Comparison of ENCODE assay signal across 24 mouse cellular contexts in the genomic region with DNA sequence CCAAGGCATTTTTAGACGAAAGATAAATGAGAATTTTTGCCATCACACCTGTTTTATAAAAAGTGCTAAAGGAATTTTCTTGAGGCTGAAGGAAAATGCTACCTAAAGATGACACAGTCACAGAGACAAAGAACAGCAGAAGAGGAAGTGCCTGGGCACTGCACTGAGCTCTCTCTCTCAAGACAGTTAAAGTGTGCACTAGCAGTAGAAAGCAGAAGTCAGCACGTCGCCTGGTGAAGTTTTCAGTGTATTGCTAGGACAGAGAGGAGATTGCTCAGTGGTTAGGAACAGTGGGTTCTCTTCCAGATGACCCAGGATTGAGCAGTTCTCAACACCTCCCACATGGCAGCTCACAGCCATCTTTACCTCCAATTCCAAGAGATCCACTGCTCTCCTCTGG. TPM values are rescaled to one million over a fixed set of nuclear protein-coding genes. Genes with fewer than 3 reads are reported as not detected.
DNase-seq lines count a peak whose midpoint lies in the region; ATAC-seq lines count a peak whose summit lies in the region.
"Had no signal": no experiment of that assay in that cellular context is flagged by ENCODE, and none has a peak within 500 bp of the region (broad histone marks: within the 10 kb centered on the region; RNA-seq: fewer than 3 reads in every experiment).

No protein-coding gene starts in this region.

- no peak overlapping the region for H3K27ac ChIP-seq in liver, embryonic 11.5 days (ENCODE audit: low read depth, low read length)
- no peak overlapping the region for H3K27ac ChIP-seq in liver, embryonic 12.5 days
- H3K27ac ChIP-seq: hindbrain, embryonic 10.5 days; kidney, postnatal 0 days; midbrain, embryonic 10.5 days; neural tube, embryonic 12.5 days had no signal

- no peaks in the 10 kb centered on the region for H3K36me3 ChIP-seq in liver, embryonic 11.5 days (ENCODE audit: control insufficient read depth, insufficient read depth, low read length)
- no peaks in the 10 kb centered on the region for H3K36me3 ChIP-seq in liver, embryonic 12.5 days
- H3K36me3 ChIP-seq: hindbrain, embryonic 10.5 days; midbrain, embryonic 10.5 days; neural tube, embryonic 12.5 days had no signal

- H3K4me2 ChIP-seq in liver, embryonic 11.5 days: no peak overlapping the region
- H3K4me2 ChIP-seq in liver, embryonic 12.5 days: no peak overlapping the region
- H3K4me2 ChIP-seq: lung, embryonic 14.5 days; neural tube, embryonic 12.5 days had no signal

- no peak for ATAC-seq in liver, embryonic 11.5 days (replicated peaks; ENCODE audit: low FRiP score)
- ATAC-seq in liver, embryonic 12.5 days: no peak
- ATAC-seq in common myeloid progenitor, adult 5-6 weeks (replicated peaks; ENCODE audit: low read depth, poor library complexity, severe bottlenecking): peak; percentile 84
- no peak for ATAC-seq in megakaryocyte-erythroid progenitor cell, adult 5-6 weeks (replicated peaks; ENCODE audit: low FRiP score, low TSS enrichment, poor library complexity, severe bottlenecking)

- WGBS in liver, embryonic 11.5 days: 40% methylated on average over 3 of the region's 3 CpGs
- 25% methylated on average over 3 of the region's 3 CpGs for whole genome bisulfite sequencing in liver, embryonic 12.5 days (ENCODE audit: insufficient replicate concordance)

- no peak overlapping the region for H3K4me3 ChIP-seq in liver, embryonic 11.5 days (ENCODE audit: low read depth, low read length)
- H3K4me3 ChIP-seq in liver, embryonic 12.5 days: no peak overlapping the region
- H3K4me3 ChIP-seq: hindbrain, embryonic 10.5 days; midbrain, embryonic 10.5 days; neural tube, embryonic 12.5 days had no signal

- DNase-seq in liver, embryonic 11.5 days (ENCODE audit: low spot score): peak; percentile 28
- DNase-seq in B cell, adult 2 months: peak; percentile 26 to 30
- DNase-seq in monocyte, adult 2 months (ENCODE audit: low read depth in 1 of 2, low spot score in 2 of 2): peak; percentile 37 to 38
- DNase-seq in gastrocnemius, postnatal 14 days: no peak
- no peak for DNase-seq in MN1 (ENCODE audit: low spot score)
- DNase-seq: adrenal gland, postnatal 14 days; cerebellum, adult 18-20 months; cerebellum, postnatal 25 days; kidney, adult 18-20 months; lung, embryonic 14.5 days; spleen, adult 18-20 months; thymus, adult 2 months had no signal

- no peaks in the 10 kb centered on the region for H3K4me1 ChIP-seq in liver, embryonic 11.5 days (replicated peaks; ENCODE audit: control insufficient read depth, insufficient read depth, low read length)
- H3K4me1 ChIP-seq in liver, embryonic 12.5 days: no peaks in the 10 kb centered on the region
- H3K4me1 ChIP-seq: hindbrain, embryonic 10.5 days; midbrain, embryonic 10.5 days; neural tube, embryonic 12.5 days had no signal

- no peak overlapping the region for H3K9ac ChIP-seq in liver, embryonic 11.5 days (ENCODE audit: low read depth, low read length)
- H3K9ac ChIP-seq in liver, embryonic 12.5 days: no peak overlapping the region
- H3K9ac ChIP-seq: lung, embryonic 14.5 days; neural tube, embryonic 12.5 days had no signal

- no peaks in the 10 kb centered on the region; the same call in 1 of the 2 replicates for H3K27me3 ChIP-seq in liver, embryonic 11.5 days (replicated peaks; ENCODE audit: control insufficient read depth, insufficient read depth, low read length)
- H3K27me3 ChIP-seq in liver, embryonic 12.5 days (replicated peaks): peaks cover 27% of the 10 kb centered on the region
- H3K27me3 ChIP-seq: neural tube, embryonic 12.5 days had no signal

- H3K9me3 ChIP-seq in liver, embryonic 11.5 days (ENCODE audit: control insufficient read depth, low read length): no peaks in the 10 kb centered on the region
- H3K9me3 ChIP-seq in liver, embryonic 12.5 days (replicated peaks): no peaks in the 10 kb centered on the region
- H3K9me3 ChIP-seq: hindbrain, embryonic 10.5 days; midbrain, embryonic 10.5 days; neural tube, embryonic 12.5 days had no signal

- intact Hi-C loops in gastrocnemius, postnatal 14 days (cut with DNase I; ENCODE audit: low total_unique reads): no loop called here

RNA-seq across cellular contexts. Expression of a gene that starts 22.5 kb away (rescaled TPM):
- polyA plus RNA-seq in liver, embryonic 11.5 days (2014; fragmentation: Nextera tagmentation; extraction: Ambion mirVana): 1.0 and 2.1 TPM in 2 replicates
- 0.88 and 1.9 TPM in 2 replicates for polyA plus RNA-seq in liver, embryonic 12.5 days (2016; fragmentation: Nextera tagmentation; extraction: Ambion mirVana)
- total RNA-seq in common myeloid progenitor, adult 5-6 weeks (2017): not detected in 2 replicates
- not detected for total RNA-seq in gastrocnemius, postnatal 14 days (2021)
- not detected in 2 replicates for total RNA-seq in megakaryocyte-erythroid progenitor cell, adult 5-6 weeks (2014; fragmentation: Nextera tagmentation)
- not detected in 2 replicates for total RNA-seq in megakaryocyte-erythroid progenitor cell, adult 5-6 weeks (2017)
- total RNA-seq: left cerebral cortex, postnatal 25 days had no signal
- polyA plus RNA-seq: midbrain, embryonic 10.5 days had no signal

RNA-seq across cellular contexts. Expression of a gene that starts 35.5 kb away (rescaled TPM):
- polyA plus RNA-seq in liver, embryonic 11.5 days (2014; fragmentation: Nextera tagmentation; extraction: Ambion mirVana): 48.5 and 51.2 TPM in 2 replicates
- polyA plus RNA-seq in liver, embryonic 12.5 days (2016; fragmentation: Nextera tagmentation; extraction: Ambion mirVana): 28.6 and 29.7 TPM in 2 replicates
- 13.4 and 16.5 TPM in 2 replicates for total RNA-seq in common myeloid progenitor, adult 5-6 weeks (2017)
- 10 to 100 TPM; 14.9 to 18.6 TPM for total RNA-seq in gastrocnemius, postnatal 14 days (2021)
- 44.4 and 55.9 TPM in 2 replicates for total RNA-seq in megakaryocyte-erythroid progenitor cell, adult 5-6 weeks (2014; fragmentation: Nextera tagmentation)
- 10.0 and 12.9 TPM in 2 replicates for total RNA-seq in megakaryocyte-erythroid progenitor cell, adult 5-6 weeks (2017)

RNA-seq across cellular contexts. Expression of a gene that starts 51.9 kb away (rescaled TPM):
- 0.29 TPM in 1 of 2 replicates, not detected in the other for polyA plus RNA-seq in liver, embryonic 11.5 days (2014; fragmentation: Nextera tagmentation; extraction: Ambion mirVana)
- polyA plus RNA-seq in liver, embryonic 12.5 days (2016; fragmentation: Nextera tagmentation; extraction: Ambion mirVana): 0.12 and 0.20 TPM in 2 replicates
- total RNA-seq in common myeloid progenitor, adult 5-6 weeks (2017): not detected in 2 replicates
- under 1 TPM in 1 of 2 experiments, not detected in 1; 0.09 TPM for total RNA-seq in gastrocnemius, postnatal 14 days (2021)
- not detected in 2 replicates for total RNA-seq in megakaryocyte-erythroid progenitor cell, adult 5-6 weeks (2014; fragmentation: Nextera tagmentation)
- total RNA-seq in megakaryocyte-erythroid progenitor cell, adult 5-6 weeks (2017): not detected in 2 replicates
- total RNA-seq: adrenal gland, postnatal 14 days; heart, adult 8-10 months; layer of hippocampus, adult 18-20 months had no signal
- polyA plus RNA-seq: forebrain, embryonic 11.5 days; hindbrain, embryonic 10.5 days; lung, embryonic 14.5 days; midbrain, embryonic 10.5 days; neural tube, embryonic 12.5 days; stomach, embryonic 16.5 days had no signal

RNA-seq across cellular contexts. Expression of a gene that starts 58.1 kb away (rescaled TPM):
- 31.5 and 35.9 TPM in 2 replicates for polyA plus RNA-seq in liver, embryonic 11.5 days (2014; fragmentation: Nextera tagmentation; extraction: Ambion mirVana)
- 17.9 and 22.5 TPM in 2 replicates for polyA plus RNA-seq in liver, embryonic 12.5 days (2016; fragmentation: Nextera tagmentation; extraction: Ambion mirVana)
- 43.6 and 46.6 TPM in 2 replicates for total RNA-seq in common myeloid progenitor, adult 5-6 weeks (2017)
- 1 to 10 TPM; 8.3 to 9.7 TPM for total RNA-seq in gastrocnemius, postnatal 14 days (2021)
- 41.8 and 43.2 TPM in 2 replicates for total RNA-seq in megakaryocyte-erythroid progenitor cell, adult 5-6 weeks (2014; fragmentation: Nextera tagmentation)
- 21.7 and 32.6 TPM in 2 replicates for total RNA-seq in megakaryocyte-erythroid progenitor cell, adult 5-6 weeks (2017)

Comparison
In these comparisons a context has a peak if more than half of its experiments do, and no peak if none do; other contexts are left out.
1. DNase-seq: peak in liver, embryonic 11.5 days (single experiment), B cell, adult 2 months (2 of 2) and monocyte, adult 2 months (2 of 2); none in gastrocnemius, postnatal 14 days (single experiment) and MN1 (single experiment).